Mouse (Mus musculus) bone marrow, adult 2 months (tissue): ENCODE data around the gene Sergef.

Source experiments
- CTCF ChIP-seq: fragments of 200-500 bp; IDR thresholded peaks from 2 replicates; pipeline ENCODE4 v1.5.1; 2011; ENCODE audit warnings: low read length, control low read depth; ENCODE audit not compliant: control insufficient read depth, insufficient read depth
- POLR2A ChIP-seq: fragments of 200-500 bp; IDR thresholded peaks from 2 replicates; pipeline ENCODE4 v1.6.1; 2011; ENCODE audit warnings: low read depth, mild to moderate bottlenecking, control low read depth, low read length, borderline replicate concordance; ENCODE audit not compliant: control insufficient read depth

- no peak for TF ChIP-seq POLR2A
- TF ChIP-seq CTCF, result no peak
Measured at GRCm38 (mm10) chr7:46418102-46418622, 221.4 kb downstream of the Sergef start.
